Mouse (Mus musculus): ENCODE results near the gene Gm17268.

DNA sequence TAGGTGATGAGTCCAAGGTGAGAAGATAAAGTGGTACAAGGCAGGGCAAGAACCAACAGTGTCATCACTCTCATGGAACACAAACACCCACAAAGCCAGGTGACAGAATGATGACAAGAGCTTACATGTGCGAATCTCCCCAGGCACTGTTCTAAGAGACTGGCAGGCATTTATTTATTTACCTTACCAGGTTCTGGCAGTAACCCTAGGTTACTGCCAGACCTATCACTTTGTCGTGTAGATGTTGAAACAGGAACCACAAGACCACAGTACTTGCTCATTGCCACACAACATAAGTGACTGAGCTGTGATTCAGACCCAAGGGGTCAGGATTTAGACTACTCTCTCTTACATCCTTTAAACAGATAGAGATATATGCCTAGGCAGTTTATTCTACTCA, 23.3 kb downstream of the Gm17268 start:
- TF ChIP-seq CTCF (conservative IDR thresholded peaks at IDR 0.05; ENCODE audit: low read length) = no peak
- no peak for TF ChIP-seq POU5F1 (IDR thresholded peaks at IDR 0.05; ENCODE audit: borderline replicate concordance, low read length)

Data from E14TG2a.4 (cell line).